Mouse (Mus musculus): ENCODE results near the gene Ikbkg. TPM values are rescaled to one million over a fixed set of nuclear protein-coding genes. Genes with fewer than 3 reads are reported as not detected.

Ikbkg gene
- 10 to 100 TPM; 27.9 to 32.9 TPM for total RNA-seq (2023)

GRCm38 (mm10) chrX:74392535-74393443 is at the start of gene Ikbkg, which contains the start of gene Fam3a:
TSS of gene Ikbkg (plus strand) at chrX:74393290.
TSS of gene Fam3a (minus strand) at chrX:74393272.

GRCm38 (mm10) chrX:74353467-74353770 is 39.7 kb upstream of the Ikbkg start, which contains the start of gene Lage3:
TSS of gene Lage3 (minus strand) at chrX:74353618.

DNA sequence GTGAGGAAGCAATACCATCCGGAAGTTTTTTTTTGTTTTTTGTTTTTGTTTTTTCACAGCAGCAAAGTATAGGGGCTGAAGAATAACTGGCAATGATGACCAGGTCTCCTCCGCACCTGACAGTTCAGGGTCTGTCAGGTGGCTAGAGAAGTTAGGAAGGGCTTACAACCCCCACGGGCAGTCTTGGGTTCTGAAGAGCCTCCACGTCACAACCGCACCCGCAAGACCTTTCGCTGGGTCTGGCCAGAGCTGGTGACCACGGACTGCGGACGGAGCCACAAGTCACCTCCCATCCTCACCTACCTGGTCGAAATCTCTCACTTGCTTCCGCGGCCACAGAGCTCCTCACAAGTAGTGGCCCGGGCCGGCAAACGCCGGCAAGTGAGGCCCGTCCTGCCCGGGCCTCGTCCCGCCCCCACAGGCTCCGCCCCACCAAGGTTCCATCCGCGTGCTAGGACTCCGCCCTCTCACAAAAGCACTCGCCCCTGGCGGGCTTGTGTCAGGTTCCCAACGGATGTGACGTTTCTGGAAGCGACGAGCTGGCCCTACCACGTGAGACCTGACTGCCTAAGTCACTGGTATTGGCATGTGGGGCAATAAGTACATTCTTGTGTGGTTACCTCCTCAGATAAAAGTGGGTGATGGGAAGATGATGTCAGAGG is 20.1 kb upstream of the Ikbkg start, which contains the start of the genes Ubl4a and Slc10a3:
TSS of gene Ubl4a (minus strand) at position 331 of the 662 bp plus-strand sequence.
TSS of gene Slc10a3 (minus strand) at position 462 of the 662 bp plus-strand sequence.

GRCm38 (mm10) chrX:74428826-74429276 is 35.8 kb downstream of the Ikbkg start, which contains the start of gene G6pdx:
TSS of gene G6pdx (minus strand) at chrX:74429194.

DNA sequence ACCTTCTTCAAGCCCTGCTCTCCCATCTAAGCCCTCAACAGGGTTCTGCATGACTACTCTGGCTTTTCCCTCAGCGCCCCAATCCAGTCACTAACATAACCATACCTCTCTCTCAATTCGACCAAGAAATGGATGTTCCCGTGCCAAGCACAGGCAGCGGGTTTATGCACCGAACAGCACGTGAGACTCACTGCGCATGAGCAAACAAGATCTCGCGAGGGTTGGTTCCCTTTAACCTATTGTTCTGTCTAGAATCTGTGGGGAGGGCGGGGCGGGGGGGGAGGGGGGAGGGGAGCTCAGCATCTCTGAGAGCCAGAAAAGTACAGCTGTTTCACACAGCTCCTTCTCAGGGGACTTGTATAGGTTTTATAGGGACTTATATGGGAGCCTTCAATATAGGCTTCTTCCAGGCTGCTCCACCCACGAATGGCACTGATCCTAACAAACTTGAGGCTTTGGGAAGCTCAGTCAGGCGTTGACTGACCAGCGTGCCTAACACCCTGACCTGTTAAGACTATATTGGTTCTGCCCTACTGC is 88.3 kb downstream of the Ikbkg start, which contains the start of gene Gm6880:
TSS of gene Gm6880 (minus strand) at position 51 of the 537 bp plus-strand sequence.

Other genes starting within 250 kb of the Ikbkg start
- gene Tex28, start 225.5 kb upstream of the Ikbkg start, total RNA-seq (2023): not detected
- gene Tktl1, start 216.0 kb upstream of the Ikbkg start, total RNA-seq (2023): not detected
- gene Flna, start 143.5 kb upstream of the Ikbkg start, total RNA-seq (2023): 1,000 to 10,000 TPM; 1,644 to 1,676 TPM
- 10 to 100 TPM; 53.8 to 54.0 TPM for gene Emd, start 138.6 kb upstream of the Ikbkg start, total RNA-seq (2023)
- gene Rpl10, start 122.5 kb upstream of the Ikbkg start, total RNA-seq (2023): 100 to 1,000 TPM; 337 to 345 TPM
- 10 to 100 TPM; 43.2 to 51.7 TPM for gene Taz, start 111.4 kb upstream of the Ikbkg start, total RNA-seq (2023)
- 10 to 100 TPM; 27.9 to 33.7 TPM for gene Dnase1l1, start 111.0 kb upstream of the Ikbkg start, total RNA-seq (2023)
- gene Atp6ap1, start 96.2 kb upstream of the Ikbkg start, total RNA-seq (2023): 100 to 1,000 TPM; 179 to 189 TPM
- gene Gdi1, start 88.3 kb upstream of the Ikbkg start, total RNA-seq (2023): 100 to 1,000 TPM; 194 to 246 TPM
- gene Fam50a, start 80.3 kb upstream of the Ikbkg start, total RNA-seq (2023): 10 to 100 TPM; 40.4 to 45.3 TPM
- gene Plxna3, start 64.2 kb upstream of the Ikbkg start, total RNA-seq (2023): under 1 TPM; 0.38 to 0.90 TPM
- gene Lage3, start 39.7 kb upstream of the Ikbkg start, total RNA-seq (2023): 10 to 100 TPM; 20.4 to 28.5 TPM
- gene Ubl4a, start 20.1 kb upstream of the Ikbkg start, total RNA-seq (2023): 10 to 100 TPM; 20.0 to 27.4 TPM
- gene Slc10a3, start 19.9 kb upstream of the Ikbkg start, total RNA-seq (2023): 10 to 100 TPM; 17.6 to 19.3 TPM
- gene Fam3a, start within 50 bp of the Ikbkg start, total RNA-seq (2023): 10 to 100 TPM; 10.4 to 12.5 TPM
- gene G6pdx, start 35.9 kb downstream of the Ikbkg start, total RNA-seq (2023): 100 to 1,000 TPM; 396 to 418 TPM
- gene Gm6880, start 88.1 kb downstream of the Ikbkg start, total RNA-seq (2023): not detected
- gene Olfr1326-ps1, start 181.6 kb downstream of the Ikbkg start, total RNA-seq (2023): not detected
- gene Olfr1325, start 199.4 kb downstream of the Ikbkg start, total RNA-seq (2023): not detected

Measured in neutrophil, adult 59 days (primary cell).